Mouse (Mus musculus) hindbrain, embryonic 16.5 days (tissue): ENCODE results near the gene Inpp5f. TPM values are rescaled to one million over a fixed set of nuclear protein-coding genes. Genes with fewer than 3 reads are reported as not detected.

Source experiments
- ATAC-seq: fragments of 200-750 bp; cut with Nextera tagmentation; 2 replicates; pipeline ENCODE4 v1.8.0; 2017; ENCODE audit warnings: moderate TSS enrichment, moderate library complexity
- H3K27ac ChIP-seq: fragments of 300-500 bp; sonication (generic); 2 replicates; pipeline ENCODE4 v1.5.1; 2014; ENCODE audit warnings: low read depth, mild to moderate bottlenecking, control low read depth, low read length, moderate library complexity
- H3K27me3 ChIP-seq: fragments of 300-500 bp; sonication (generic); replicated peaks from 2 replicates; pipeline ENCODE4 v1.6.1; 2014; ENCODE audit warnings: low read length; ENCODE audit not compliant: control insufficient read depth, insufficient read depth
- H3K36me3 ChIP-seq: fragments of 300-500 bp; sonication (generic); 2 replicates; pipeline ENCODE4 v1.6.1; 2014; ENCODE audit warnings: mild to moderate bottlenecking, low read length, moderate library complexity, mixed read lengths; ENCODE audit not compliant: control insufficient read depth, insufficient read depth
- H3K4me1 ChIP-seq: fragments of 300-500 bp; sonication (generic); 2 replicates; pipeline ENCODE4 v1.6.1; 2014; ENCODE audit warnings: low read depth, low read length; ENCODE audit not compliant: control insufficient read depth, insufficient read depth
- H3K4me2 ChIP-seq: fragments of 300-500 bp; sonication (generic); 2 replicates; pipeline ENCODE4 v1.6.1; 2014; ENCODE audit warnings: mild to moderate bottlenecking, low read length, control low read depth, moderate library complexity
- H3K4me3 ChIP-seq: fragments of 300-500 bp; sonication (generic); 2 replicates; pipeline ENCODE4 v1.5.1; 2014; ENCODE audit warnings: mild to moderate bottlenecking, low read length, control low read depth, moderate library complexity
- H3K9ac ChIP-seq: fragments of 300-500 bp; sonication (generic); 2 replicates; pipeline ENCODE4 v1.6.1; 2014; ENCODE audit warnings: low read depth, mild to moderate bottlenecking, control low read depth, low read length, moderate library complexity
- H3K9me3 ChIP-seq: fragments of 300-500 bp; sonication (generic); 2 replicates; pipeline ENCODE4 v1.6.1; 2014; ENCODE audit warnings: mild to moderate bottlenecking, low read length, moderate library complexity; ENCODE audit not compliant: control insufficient read depth
- WGBS: fragments of 180-500 bp; shearing (Covaris S2); extraction: QIAGEN DNeasy Blood & Tissue Kit; methylation state at CpG from one replicate; pipeline ENCODE4 v1.1.7; 2014; 5-methylcytosine and 5-hydroxymethylcytosine counted together
- polyA plus RNA-seq: library from polyadenylated mRNA; unstranded; fragments of >200 nt; fragmentation: Nextera tagmentation; extraction: Ambion mirVana; gene quantifications from 2 replicates; pipeline ENCODE4 v1.2.1, GENCODE M21; 2015

Inpp5f gene
- polyA plus RNA-seq, 1 experiment from 2014 or later, result 494 TPM

DNA sequence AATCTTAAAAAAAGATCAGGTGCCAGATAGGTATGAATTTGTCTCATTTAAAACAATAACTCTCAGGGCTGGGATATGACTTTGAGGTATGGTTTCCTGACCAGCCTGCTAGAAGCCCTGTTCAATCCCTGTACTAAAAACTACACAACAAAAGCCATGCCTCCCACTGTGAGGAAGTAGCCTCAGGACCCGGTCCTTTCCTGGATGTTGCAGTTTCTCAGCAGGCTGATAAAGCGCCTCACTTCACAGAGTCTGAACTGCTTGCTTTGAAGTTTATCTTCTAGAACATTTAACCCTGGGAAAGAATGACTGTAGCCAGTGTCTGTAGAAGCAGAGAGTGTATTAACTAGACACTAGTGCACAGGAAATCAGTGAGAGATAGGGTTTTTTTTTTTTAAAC lies 57.7 kb downstream of the Inpp5f start:
- no peak overlapping the region for H3K4me3 ChIP-seq
- H3K4me2 ChIP-seq, result no peak overlapping the region
- H3K36me3 ChIP-seq, result 0 out of 2 replicates have a peak, but pooled peaks cover 2% of the 10 kb centered on the region
- 35% methylated on average over 2 of the region's 2 CpGs for WGBS
- H3K27ac ChIP-seq, result no peak overlapping the region
- no peaks in the 10 kb centered on the region for H3K9me3 ChIP-seq
- ATAC-seq, result no peak
- peaks cover 16% of the 10 kb centered on the region for H3K4me1 ChIP-seq
- H3K27me3 ChIP-seq, result no peaks in the 10 kb centered on the region
- no peak overlapping the region for H3K9ac ChIP-seq

DNA sequence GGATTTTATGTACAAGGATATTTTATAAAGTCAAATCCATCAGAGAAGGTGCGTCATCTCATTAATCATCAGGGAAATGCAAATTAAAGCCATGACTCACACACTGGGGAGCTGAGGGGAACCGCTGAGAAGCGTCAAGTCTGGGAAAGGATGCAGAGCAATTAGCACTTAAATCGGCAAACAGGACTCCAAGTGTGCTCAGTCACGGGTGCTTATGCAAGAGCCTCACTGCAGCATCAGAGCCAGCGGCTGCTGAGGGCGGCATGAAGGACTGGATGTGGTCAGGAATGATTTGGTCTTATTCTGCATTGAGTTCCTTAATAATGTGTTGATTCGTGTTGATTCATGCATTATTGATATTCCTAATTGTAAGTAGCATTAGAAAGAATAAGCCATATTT lies 60.8 kb downstream of the Inpp5f start:
- no peaks in the 10 kb centered on the region for H3K9me3 ChIP-seq
- no peak overlapping the region; the same call in 1 of the 2 replicates for H3K9ac ChIP-seq
- H3K36me3 ChIP-seq, result peaks cover 5% of the 10 kb centered on the region
- H3K4me2 ChIP-seq, result peak overlapping the region; percentile 48
- H3K4me1 ChIP-seq, result peaks cover 16% of the 10 kb centered on the region
- 9% methylated on average over 8 of the region's 8 CpGs for WGBS
- H3K27me3 ChIP-seq, result no peaks in the 10 kb centered on the region
- H3K4me3 ChIP-seq, result no peak overlapping the region
- peak overlapping the region; percentile 80 for H3K27ac ChIP-seq
- peak; percentile 89 for ATAC-seq

DNA sequence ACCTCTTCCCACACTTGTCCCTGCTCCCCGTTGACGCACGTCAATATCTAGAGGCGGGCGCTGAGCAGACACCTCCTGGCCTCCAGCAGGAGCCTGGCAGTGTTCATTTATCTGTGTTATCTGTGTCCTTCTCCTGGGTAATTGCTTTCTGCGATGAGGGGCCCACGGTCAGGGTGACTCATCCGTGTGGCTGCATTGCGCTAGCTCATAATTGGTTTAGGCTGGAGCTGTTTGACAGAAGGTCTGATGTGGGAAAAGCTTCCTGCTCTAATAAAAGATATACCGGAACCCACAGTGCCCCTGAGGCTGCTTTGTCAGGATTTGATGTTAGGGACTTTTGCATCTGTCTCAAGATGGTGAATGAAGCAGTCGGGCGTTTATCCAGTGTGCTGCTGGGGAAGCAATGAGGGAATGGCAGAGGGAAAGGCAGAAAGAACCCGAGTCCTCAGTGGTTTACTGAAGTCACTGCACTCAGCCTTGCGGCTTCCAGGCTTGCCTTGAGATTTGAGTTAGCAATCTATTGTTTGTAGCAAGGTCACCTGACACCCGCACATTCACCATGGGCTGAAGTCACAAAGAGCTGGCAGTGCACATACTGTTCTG lies 61.4 kb downstream of the Inpp5f start:
- peaks cover 5% of the 10 kb centered on the region for H3K36me3 ChIP-seq
- peak; percentile 90 for ATAC-seq
- H3K27me3 ChIP-seq, result no peaks in the 10 kb centered on the region
- H3K9ac ChIP-seq, result peak overlapping the region; percentile 45
- no peaks in the 10 kb centered on the region for H3K9me3 ChIP-seq
- H3K4me1 ChIP-seq, result peaks cover 16% of the 10 kb centered on the region
- WGBS, result 6% methylated on average over 15 of the region's 15 CpGs
- peak overlapping the region; percentile 48 for H3K4me2 ChIP-seq
- peak overlapping the region; percentile 80 for H3K27ac ChIP-seq
- no peak overlapping the region for H3K4me3 ChIP-seq

DNA sequence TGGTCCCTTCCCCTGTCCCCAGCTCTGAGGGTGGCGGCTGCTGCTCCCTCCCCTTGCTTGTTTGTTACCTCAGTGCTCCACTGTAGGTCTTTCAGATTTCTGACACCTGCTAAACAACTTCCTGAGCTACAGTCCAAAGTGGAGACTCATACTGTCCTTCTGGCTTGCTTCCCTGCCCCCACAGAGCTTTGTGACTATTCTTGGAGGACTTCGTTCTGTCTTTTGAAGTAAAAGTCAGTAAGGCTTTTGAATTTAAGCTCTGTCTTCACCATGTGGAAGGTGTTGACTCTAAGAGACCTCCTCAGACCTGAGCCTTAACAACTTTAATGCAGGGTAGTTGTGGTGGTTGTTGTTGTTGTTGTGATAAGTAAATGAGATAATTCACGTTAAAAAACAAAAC lies 67.4 kb downstream of the Inpp5f start:
- Histone ChIP-seq H3K9ac (no peak overlapping the region), H3K4me3 (no peak overlapping the region), H3K4me2 (no peak overlapping the region), H3K27me3 (no peaks in the 10 kb centered on the region), H3K4me1 (no peaks in the 10 kb centered on the region; the same call in 1 of the 2 replicates), H3K27ac (no peak overlapping the region), H3K9me3 (peaks cover 2% of the 10 kb centered on the region), H3K36me3 (peaks cover 8% of the 10 kb centered on the region)
- ATAC-seq, result no peak
- 75% methylated on average over 3 of the region's 3 CpGs for WGBS

DNA sequence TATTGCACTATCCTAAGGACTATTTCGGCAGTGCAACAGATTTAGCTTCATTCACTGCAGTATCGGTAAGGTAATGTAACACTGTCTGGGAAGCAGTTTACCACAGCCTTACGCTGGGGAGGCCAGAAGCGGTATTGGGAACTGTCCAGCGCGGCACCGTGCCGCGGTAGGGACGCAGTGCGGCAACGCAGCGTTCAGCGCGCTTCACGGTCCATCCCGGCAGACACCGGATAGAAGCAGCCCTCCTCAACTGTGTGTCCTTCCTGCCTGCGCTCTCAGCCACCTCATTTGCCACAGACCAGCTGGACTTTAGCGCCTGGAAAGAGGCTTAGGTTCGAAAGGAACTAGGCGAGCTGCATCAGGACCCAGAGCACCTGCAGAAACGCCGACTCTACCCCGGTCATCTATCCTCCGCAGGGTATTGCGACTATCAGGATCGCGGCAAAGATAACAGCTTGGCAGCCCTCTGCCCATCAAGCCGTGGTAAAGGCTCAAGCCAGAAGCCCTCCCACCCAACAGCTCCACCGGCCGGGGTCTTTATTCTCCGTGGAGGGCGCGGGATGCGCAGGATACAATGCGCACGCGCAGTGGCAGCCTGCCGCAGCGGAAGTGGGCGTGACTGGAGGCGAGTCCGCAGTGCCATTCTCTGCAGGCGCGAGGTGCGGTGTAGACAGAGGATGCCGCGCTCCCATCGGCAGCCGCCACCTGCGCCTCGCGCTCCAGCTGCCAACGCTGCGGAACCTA lies 76.9 kb downstream of the Inpp5f start:
- peak overlapping the region; percentile 38 for H3K4me3 ChIP-seq
- H3K9me3 ChIP-seq, result peaks cover 8% of the 10 kb centered on the region
- H3K27me3 ChIP-seq, result no peaks in the 10 kb centered on the region
- 49% methylated on average over 56 of the region's 56 CpGs for WGBS
- peaks cover 42% of the 10 kb centered on the region for H3K36me3 ChIP-seq
- peak overlapping the region; percentile 77 for H3K27ac ChIP-seq
- H3K4me2 ChIP-seq, result peak overlapping the region; percentile 45
- peaks cover 3% of the 10 kb centered on the region; the same call in 1 of the 2 replicates for H3K4me1 ChIP-seq
- H3K9ac ChIP-seq, result peak overlapping the region; percentile 63
- ATAC-seq, result peak; percentile 77

DNA sequence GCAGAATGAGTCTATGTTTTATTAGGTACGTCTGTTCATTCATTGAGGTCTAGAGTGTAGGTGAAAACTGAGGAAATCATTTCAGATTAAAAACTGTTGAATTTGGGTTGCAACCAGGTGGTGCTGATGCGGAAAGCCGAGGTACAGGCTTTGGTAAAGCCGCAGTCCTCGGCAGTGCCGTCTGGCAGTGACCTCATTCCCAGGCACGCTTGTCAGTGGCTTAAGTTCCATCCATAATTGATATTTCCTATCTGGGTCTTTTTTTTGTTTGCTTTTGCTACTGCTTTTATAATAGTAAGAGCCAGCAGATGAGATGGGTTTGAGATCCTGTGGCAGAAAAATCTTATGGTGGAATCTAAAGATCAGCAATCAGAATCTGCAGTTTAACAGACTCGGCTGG lies 78.2 kb downstream of the Inpp5f start:
- peak overlapping the region; percentile 71 for H3K27ac ChIP-seq
- peak overlapping the region; percentile 8; the same call in 1 of the 2 replicates for H3K4me2 ChIP-seq
- peaks cover 3% of the 10 kb centered on the region; the same call in 1 of the 2 replicates for H3K4me1 ChIP-seq
- ATAC-seq, result no peak
- no peaks in the 10 kb centered on the region for H3K27me3 ChIP-seq
- peak overlapping the region; percentile 63 for H3K9ac ChIP-seq
- H3K9me3 ChIP-seq, result peaks cover 5% of the 10 kb centered on the region
- H3K4me3 ChIP-seq, result peak overlapping the region; percentile 38
- peaks cover 41% of the 10 kb centered on the region for H3K36me3 ChIP-seq
- WGBS, result 58% methylated on average over 8 of the region's 8 CpGs

DNA sequence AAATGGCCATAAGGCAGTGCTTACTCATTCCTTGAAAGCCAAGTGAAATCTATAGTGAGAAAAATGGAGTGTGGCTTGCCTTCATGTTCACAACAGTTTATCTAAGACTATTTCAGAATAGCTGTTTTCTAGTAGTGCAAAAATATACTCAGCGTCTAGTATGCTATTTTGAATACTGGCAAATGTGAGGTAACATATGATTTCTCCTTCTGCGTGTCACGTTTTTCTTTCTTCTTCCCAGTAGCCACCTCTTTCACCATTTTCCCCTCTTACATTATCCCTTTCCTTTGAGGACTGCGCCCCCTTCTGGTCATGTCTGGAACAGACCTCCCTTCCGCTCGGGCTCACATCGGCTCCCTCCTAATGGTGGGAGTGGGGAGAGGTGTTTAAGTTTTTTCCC lies 78.9 kb downstream of the Inpp5f start:
- Histone ChIP-seq H3K9ac (peak overlapping the region; percentile 63; the same call in 1 of the 2 replicates), H3K4me2 (peak overlapping the region; percentile 50), H3K36me3 (peaks cover 36% of the 10 kb centered on the region), H3K4me3 (peak overlapping the region; percentile 38), H3K27ac (peak overlapping the region; percentile 71), H3K9me3 (peaks cover 5% of the 10 kb centered on the region), H3K4me1 (peaks cover 3% of the 10 kb centered on the region; the same call in 1 of the 2 replicates), H3K27me3 (no peaks in the 10 kb centered on the region)
- ATAC-seq, result peak; percentile 73
- WGBS, result 8% methylated on average over 7 of the region's 7 CpGs

DNA sequence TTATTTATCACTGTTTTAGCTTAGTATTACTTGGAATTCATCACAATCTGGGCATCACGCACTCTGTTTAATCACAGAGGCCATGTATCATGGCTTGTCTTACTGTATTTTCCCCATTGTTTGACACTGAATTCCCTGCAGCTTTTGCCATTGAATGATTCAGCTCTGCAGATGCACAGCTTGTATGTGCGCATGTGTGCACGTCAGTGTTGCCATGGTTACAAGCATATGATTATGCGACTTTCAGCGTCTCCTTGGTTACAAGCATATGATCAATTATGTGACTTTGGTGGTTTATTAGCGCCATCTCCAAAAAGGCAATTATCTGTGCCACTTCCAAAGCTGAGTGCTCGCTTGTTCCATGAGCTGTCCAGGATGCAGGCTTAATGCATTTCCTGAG lies 79.7 kb downstream of the Inpp5f start:
- H3K27ac ChIP-seq, result peak overlapping the region; percentile 15
- H3K9me3 ChIP-seq, result peaks cover 5% of the 10 kb centered on the region
- ATAC-seq, result peak; percentile 63
- 12% methylated on average over 7 of the region's 7 CpGs for WGBS
- peaks cover 29% of the 10 kb centered on the region for H3K36me3 ChIP-seq
- peak overlapping the region; percentile 24; the same call in 1 of the 2 replicates for H3K9ac ChIP-seq
- H3K4me3 ChIP-seq, result peak overlapping the region; percentile 38
- peak overlapping the region; percentile 50 for H3K4me2 ChIP-seq
- H3K27me3 ChIP-seq, result no peaks in the 10 kb centered on the region
- H3K4me1 ChIP-seq, result peaks cover 3% of the 10 kb centered on the region; the same call in 1 of the 2 replicates

DNA sequence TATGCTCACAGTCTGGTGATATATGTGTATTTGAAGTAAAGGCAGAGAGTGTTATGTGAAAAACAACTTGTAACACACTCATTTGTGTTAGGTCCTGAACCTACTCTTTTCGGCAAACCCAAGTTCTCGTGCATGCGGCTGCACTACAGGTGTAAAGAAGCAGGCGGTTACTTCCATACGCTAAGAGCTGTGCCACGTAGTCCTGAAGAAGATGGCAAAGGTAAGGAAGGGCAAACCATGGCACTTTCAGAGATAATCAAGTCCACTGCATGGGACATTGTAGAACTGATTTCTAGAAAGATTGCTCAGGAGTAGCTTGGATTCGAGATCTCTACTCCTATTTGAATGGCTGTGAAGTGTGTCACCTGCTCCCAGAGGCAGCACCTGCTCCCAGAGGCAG lies 81.0 kb downstream of the Inpp5f start:
- Histone ChIP-seq H3K27me3 (no peaks in the 10 kb centered on the region), H3K9me3 (peaks cover 5% of the 10 kb centered on the region), H3K27ac (no peak overlapping the region), H3K4me3 (no peak overlapping the region), H3K9ac (no peak overlapping the region), H3K4me2 (no peak overlapping the region), H3K36me3 (peaks cover 24% of the 10 kb centered on the region), H3K4me1 (peaks cover 3% of the 10 kb centered on the region; the same call in 1 of the 2 replicates)
- 92% methylated on average over 7 of the region's 7 CpGs for WGBS
- ATAC-seq, result no peak
